Mouse (Mus musculus): Measurements from ENCODE around the gene Lcn12.

The Lcn12 gene

DNA sequence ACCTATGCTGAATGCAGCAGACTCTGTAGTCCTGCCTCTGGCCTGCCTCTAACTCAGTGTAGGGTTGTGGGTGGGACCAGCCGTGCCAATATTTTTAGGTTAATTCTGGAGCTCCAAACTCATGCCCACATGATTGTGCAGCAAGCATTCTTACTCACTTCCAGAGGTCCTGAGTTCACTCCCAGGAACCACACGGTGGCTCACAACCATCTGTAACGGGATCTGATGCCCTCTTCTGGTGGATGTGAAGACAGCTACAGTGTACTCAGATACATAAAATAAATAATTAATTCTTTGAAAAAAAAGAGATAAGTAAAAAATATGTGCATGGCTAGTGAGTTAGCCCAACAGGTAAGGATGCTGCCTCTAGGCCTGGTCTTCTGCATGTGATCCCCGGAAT, 2.8 kb upstream of the Lcn12 start:
- no peak for DNase-seq

DNA sequence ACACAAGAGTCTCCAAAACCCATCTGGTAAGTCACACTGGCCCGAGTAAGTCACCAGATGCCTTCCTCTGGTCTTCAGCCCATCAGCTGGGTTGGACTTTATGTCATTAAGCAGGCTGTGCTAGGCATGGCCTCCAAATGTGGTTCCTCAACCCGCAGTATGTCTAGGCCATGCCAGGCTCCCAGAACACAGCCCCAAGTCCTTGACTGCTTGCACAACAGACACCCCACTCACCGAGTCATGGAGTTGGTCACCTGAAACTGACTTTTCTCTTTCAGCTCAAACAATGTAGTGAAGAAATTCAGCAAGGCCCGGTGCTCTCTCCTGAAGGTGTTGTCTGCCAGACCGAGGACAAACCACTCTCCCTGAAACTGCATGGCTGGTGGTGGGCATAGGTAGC, 723 bp downstream of the Lcn12 start:
- DNase-seq, result no peak

DNA sequence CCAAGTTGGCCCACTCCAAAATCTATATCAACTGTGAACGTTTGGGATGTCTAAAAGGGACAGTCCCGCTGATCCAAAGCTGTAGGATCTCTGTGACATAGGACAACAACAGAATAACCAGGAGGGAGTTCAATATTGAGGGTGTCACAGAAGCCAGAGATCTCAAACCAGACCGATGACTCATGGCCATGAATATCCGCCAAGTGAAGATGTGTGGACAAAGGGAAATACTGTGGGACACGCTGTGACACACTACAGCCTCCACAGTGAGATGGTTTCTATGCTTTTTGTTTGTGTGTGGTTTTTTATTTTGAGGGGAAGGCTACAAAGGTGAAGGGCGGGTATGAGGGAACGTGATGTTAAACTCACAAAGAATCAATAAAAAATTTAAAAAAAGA, 5.0 kb downstream of the Lcn12 start:
- no peak for DNase-seq

DNA sequence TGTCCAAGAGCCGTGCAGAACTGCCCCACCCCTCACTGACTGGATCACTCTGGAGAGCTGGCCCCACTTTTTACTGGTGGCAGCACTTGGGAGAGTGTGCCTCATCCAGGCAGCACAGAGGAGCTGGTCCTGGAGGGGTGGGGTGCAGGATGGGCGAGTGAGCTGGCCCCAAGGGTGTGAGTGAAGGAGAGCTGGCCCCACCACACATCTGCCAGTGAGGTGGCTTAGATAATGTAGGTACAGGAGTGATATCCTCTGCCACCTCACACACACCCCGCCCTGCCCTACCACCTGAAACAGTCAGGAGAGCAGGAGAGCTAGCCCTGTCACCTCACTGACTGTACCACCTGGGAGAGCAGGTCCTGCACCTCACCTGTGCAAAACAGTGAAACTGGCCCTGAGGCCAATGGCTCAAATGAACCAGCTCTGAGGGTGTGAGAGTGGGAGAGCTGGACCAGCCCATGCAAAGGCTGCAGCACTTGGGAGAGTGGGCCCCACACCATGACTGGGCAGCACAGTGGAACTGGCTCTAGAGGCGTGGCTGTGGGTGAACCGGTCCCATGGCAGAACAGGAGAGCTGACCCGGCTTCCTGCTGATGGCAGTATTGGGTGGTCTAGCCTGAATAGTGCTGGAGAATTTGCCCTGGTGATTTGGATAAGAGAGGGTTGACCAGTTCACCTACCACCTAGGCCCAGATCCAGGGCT, 5.6 kb downstream of the Lcn12 start:
- no peak for DNase-seq

DNA sequence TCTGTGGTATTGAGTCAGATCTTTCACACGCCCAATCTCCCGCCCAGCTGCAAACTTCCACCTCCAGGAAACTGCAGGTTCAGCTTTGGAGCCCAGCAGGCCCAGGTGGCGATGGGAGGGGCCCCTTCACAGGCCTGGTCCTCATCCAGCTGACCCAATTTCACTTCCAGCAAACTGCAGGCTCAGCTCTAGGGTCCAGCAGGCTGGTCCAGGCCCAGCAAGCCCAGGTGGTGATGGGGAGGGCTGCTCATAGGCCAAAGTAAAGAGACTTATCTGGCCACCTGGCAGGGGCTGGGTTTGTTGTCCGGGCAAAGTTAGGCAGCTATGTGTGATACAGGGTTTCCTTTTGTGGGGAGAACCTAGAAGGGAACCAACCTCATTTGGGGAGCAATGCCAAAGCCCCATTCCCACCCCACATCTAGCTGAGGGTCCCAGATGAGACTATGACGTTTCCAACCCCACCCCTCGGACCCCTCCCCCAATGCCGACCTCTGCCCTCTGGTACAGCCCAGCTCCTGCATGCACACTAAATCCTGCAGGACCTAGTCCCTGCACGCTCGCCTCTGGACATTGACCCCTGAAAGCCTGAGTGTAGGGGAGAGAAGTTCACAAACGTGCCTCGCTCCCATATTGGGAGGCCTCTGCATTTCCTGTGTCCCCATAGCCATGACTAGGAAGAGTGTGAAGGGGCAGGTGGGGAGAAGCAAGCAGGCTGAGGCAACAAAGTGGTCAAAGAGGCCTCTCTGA, 8.6 kb downstream of the Lcn12 start:
- DNase-seq, result no peak

DNA sequence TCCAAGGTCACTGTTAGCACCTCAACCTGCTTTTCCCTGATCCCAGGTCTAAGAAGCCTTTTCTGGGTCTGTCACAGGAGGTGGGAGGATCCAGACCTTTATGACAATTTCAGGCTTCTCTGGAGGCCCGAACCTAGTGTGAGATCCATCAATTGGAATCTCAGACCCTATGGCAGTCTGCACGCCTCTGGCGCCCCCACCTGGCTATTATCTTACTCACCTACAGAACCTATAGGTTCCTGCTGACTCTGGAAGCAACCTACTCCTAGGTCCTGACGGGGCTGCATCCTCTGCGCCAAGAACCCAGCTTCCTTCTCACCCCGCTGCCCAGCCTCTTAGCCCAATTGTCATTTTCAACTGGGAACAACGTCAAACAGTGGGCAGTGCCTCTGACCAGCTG, 10.7 kb downstream of the Lcn12 start:
- DNase-seq, result no peak

DNA sequence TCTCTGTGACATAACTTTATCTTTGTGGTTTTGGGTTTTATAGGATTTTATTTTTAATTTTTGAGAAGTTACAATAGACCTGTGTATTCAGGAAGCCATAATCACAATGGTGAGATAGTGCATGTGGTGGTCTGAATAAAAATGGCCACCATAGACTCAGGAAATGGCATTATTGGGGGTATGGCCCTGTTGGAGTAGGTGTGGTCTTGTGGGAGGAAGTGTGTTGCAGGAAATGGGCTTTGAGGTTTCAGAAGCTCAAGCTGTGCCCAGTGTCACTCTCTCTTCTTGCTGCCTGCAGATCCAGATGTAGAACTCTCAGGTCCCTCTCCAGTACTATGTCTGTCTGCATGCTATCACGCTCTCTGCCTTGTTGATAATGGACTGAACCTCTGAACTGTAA, 13.2 kb downstream of the Lcn12 start:
- DNase-seq, result no peak

DNA sequence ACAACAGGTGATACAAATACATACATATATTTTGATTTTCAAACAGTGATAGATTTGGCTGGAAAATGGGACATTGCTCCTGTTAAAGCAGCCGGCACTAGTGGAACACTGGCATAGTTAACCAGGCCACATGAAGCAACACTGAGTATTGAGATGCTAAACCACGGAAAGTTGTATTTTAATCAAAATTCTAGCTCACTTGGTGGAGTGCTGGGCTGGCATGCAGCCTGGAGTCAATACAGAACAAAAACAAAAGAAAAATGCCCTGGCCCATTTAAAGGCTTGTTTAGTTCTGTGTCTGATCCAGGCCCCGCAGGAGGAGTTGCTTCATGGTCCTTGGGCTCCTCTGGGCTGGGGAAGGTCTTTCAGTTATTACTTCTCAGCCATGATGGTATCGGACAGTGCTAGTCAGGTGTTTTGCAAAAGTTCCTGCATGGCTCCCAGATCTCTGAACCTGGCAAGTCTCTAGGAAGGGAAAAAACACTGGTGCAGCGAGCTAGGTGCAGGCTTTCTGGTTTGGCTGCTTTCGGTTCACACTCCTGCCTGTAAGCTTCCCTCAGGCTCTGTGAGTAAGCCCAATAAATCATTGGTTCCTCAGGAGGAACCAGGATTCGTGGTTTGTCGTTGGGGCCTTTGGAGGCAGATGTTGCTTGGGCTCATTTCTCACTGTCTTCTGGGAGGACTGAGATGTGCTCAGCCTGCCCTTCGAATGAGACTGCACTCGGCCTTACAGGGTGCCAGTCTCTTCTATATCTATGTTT, 14.0 kb downstream of the Lcn12 start:
- DNase-seq, result no peak

DNA sequence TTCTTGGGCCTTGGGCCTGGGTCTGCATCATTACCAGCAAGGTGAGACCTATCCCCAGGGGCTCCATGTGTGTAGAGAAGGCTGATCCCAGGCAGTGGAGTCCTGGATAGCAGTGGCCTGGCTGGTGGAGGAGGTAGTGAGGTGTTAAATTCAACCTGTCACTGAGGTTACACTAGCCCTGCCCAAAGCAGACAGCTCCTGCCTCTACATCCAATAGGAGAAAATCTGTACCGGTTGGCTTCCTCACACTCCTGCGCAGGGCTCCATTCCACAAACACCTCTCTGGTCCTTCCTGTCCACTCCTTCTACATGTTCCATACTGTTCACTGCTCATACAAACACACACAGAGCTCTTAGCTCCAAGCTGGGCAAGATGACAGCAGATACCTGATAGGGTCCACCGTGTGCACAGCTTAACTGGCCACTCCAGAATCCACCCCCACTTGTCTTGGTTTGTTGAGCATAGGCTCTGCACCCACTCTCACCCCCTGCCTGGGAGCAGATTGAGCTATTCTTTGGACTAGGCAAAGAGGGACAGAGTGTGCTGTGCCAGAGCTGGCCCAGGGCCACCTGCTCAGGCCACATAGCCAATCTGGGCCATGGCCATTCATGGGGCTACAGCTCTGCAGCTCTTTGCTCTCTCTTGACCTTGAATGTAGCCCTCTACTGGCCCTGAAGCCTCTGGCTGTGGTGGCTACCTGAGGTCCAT, 15.6 kb downstream of the Lcn12 start:
- DNase-seq, result no peak

DNA sequence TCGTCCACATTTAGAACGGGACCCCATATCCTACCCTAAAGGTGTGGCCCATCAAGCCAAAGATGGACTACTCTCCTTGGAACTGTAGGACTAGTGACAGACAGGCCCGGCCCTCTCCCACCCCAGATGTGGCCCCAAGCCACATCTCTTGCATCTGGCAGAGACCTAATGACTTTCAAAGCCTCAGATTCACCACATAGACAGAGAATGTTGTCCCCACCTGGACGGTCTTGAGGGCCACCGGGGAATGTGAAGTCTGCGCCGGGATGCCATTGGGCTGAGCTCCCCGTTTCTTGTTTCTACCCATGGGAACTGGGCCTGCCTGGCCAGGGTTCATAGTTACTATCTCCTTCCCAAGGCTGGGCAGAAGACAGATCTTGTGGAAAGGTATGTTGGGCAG, 16.2 kb downstream of the Lcn12 start:
- no peak for DNase-seq

DNA sequence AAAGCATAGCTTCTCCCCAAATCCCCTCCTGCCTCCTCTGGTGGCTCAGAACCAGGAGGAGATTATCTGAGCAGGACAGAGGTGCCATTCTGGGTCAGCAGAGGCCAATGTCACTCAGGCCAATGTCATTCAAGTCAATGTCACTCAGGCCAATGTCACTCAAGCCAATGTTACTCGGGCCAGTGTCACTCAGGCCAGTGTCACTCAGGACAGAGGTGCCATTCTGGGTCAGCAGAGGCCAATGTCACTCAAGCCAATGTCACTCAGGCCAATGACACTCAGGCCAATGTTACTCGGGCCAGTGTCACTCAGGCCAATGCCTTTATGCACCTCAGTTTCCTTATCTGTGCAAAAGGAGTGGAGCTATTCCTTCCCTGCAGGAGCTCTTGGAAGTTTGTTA, 21.2 kb downstream of the Lcn12 start:
- DNase-seq, result no peak

DNA sequence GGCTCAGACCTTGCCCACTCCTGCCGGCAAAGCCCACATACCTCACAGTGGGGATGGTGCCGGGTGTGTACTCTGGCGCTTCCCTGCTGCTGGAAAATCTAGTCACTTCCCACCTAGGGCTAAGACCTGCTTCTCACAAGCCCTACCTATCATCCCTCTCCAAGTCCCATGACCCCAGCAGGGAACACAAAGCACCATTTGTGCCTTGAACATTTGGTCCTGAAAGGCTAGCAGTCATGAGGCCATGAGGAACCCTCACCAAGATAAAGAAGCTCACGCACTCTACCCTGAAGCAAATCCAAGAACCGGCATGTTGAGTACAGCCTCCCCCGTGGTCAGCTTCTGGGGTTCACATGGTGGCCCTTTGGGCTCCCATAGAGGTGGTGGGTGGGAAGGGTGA, 23.7 kb downstream of the Lcn12 start, which contains the start of gene Ptgds:
TSS of gene Ptgds (minus strand) at position 78 of the 400 bp plus-strand sequence.
- no peak for DNase-seq

DNA sequence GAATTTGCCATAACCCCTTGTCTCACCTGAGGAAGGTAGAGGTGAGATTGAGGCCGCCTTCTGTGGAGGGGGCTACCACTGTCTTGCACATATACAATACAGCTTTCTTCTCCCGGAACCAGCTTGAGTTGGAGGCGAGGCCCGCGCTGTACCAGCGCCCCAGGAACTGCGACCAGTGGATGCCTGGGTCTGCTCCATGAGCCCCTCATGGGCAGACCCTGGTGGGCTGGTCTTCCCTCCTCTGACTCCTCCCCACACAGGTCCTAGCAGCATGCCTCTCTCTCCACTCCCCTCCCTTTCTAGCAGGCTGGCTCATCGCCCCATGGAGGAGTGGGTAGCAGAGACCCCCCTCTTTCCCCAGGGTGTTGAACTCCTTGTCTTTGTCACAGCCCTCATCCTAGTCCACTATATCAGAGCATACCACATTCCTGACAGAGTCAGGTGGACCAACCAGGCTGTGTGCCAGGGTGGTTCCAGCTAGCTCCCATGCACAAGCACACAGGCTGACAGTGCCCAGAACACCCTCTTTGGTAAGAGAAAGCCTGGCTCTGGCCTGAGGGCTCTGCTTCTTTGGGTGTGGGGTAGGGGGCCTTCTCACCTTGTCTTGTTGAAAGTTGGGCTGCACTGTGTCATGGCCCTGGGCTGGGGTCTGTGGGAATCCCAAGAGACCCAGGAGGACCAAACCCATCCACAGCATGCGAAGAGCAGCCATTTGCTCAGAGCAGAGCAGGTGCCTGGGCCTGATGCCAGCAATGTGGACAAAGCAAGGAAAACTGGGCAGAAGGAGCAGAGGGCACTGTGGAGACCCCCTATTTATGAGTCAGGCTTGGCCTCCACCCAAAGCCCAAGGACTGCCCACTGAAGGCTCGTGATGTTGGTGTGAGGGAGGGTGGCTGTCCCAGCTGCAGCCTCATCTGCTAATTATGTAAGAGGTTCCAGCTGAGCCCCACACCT, 24.5 kb downstream of the Lcn12 start:
- DNase-seq, result no peak

DNA sequence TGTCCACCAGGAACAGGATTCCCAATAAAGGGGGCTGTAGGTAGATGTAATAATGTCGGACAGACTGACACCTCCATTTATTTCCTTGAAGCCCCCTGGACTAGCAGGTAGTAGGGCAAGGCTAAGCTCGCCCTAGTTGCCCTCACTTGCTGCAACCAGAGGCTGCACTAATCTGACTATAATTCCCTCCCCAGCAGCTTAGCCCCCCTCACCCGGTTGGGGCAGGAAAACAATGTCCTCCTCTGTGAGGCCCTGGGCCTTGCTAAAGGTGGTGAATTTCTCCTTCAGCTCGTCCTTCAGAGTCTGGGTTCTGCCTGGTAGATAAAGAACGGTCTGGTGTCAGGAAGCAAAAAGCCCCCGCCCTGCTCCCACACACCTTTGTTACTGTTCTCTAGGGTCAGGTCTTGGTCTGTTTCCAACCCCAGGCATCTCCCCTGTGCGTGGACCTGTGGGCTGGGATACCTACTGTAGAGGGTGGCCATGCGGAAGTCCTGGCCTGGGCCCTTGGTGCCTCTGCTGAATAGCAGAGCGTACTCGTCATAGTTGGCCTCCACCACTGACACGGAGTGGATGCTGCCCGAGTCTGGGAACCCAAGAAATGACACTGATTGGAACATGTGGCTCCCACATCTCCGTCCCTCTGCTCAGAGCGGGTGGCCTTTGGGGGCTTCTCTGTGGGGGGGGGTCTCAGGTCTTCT, 26.0 kb downstream of the Lcn12 start:
- no peak for DNase-seq

DNA sequence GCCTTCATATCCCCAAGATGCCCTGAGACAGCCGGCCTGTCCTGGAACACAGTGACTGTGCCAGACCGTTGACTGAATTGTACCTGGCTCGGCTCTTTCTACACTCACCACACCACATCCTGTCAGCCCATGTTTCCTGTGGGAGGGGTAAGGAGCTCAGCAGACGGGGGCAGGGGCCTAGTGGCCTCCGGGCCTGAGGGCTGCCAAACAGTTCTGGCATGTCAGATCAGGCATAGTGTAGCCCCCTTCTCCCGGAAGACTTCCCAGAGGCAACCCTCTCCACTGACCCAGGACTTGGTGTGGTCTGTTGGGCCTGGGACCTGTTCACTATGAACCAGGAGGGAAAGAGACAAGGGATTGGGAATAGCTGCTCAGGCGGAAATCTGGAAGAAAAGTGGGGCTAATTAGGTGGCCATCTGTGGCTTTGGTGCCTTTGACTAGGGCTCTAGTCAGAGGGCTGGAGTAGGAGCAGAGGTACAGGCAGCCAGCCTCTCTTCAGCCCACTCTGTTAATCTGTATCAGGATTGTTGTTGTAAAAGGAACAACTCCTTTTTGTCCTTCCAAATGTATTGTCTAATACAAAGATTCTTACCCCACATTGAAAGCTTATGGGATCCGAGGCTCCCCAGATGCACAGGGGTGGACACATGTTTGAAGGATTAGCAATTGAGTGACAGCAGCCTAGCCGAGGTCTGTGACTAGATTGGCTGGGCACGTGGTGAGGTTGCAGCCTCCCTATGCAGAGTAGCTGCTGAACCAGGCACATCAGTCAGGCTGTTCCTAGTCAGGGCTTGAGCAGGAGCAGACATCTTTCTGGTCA, 27.7 kb downstream of the Lcn12 start:
- DNase-seq, result no peak

DNA sequence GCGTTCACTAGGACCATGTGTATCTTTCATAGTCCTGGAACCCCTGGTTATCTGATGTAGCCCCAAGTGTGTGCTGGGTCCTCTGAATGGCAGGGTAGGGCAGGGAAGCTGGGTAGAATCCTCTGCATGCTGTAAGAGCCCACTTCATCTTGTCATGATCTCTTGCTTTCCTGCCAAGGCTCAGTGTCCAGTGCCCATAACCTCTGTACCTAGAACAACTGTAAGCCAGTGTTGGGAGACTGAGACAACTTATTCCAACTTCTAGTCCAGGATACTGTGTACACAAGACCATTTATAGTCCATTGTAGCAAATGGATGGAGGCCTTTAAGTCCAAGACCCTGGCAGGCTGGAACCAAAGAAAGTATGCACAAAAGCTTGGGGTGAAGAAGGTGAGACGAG, 28.5 kb downstream of the Lcn12 start:
- no peak for DNase-seq

DNA sequence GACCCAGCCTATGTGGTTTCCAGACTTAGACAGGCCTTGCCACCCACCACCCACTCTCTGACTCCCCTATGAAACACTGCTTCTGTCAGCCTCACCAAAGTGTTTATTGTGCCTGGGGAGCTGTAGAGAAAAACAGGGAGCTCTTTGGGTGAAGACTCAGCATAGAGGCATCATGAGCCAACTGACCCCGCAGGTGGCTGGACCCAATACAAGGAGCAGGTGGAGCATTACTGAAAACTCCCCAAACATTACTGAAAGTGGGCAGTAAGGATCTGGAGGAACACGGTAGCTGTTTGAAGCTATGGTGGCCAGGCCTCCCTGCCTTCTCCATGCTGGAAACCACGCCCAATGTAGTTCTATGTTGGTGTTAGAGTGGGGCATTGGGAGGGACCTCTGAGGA, 30.1 kb downstream of the Lcn12 start:
- DNase-seq, result no peak

DNA sequence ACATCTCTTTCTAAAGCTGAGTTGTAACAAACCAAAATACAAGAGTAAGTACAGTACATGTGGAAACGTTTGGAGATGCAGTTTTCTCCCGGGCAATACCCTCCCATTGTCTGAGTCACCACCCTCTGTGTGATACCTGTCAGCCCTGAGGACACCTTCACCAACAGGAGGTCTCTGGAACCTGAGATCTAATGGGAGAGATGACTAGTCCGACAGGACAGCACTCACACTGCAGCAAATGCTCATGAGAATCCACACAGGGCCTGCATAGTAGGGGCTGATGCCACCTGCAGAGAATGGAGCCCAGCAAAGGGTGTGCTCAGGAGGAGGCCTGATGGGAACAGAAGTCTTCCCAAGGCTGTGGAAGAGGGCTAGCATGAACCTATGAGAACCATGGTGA, 32.3 kb downstream of the Lcn12 start:
- DNase-seq, result no peak

DNA sequence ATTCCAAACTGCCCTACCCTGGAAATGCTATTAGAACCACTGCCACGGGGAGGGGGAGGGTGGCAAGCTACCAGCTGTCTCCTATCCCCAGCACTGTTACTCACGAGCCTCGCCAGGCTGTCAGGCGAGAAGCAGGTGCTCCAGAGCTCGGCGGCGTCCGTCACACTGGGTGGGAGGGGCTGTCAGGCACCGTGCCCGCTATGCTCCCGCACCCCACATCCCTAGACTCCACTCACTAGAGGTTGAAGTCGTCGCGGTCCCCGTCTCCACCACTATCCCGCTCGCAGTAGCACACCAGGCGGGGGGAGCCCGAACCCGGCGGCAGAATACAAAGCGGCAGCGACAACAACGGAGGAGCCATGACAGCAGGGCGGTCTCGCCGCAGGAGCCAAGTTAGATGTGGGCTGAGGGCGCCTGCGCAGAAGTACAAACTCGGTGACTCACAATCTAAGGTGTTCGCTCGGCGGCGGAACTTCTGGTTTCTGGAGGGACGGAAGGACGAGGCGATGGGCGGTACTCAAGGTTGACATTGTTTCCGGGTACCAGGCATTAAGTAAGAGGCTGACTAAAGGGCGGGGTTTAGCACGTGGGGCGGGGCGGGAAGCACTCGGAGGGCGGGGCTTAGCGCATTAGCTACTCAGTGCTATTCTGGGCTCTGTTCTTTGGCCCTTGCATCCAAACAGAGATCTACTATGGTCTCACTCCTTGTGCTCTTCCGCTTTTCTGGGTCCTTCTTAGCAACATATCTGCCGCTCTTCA, 33.0 kb downstream of the Lcn12 start, which contains the start of gene Paxx:
TSS of gene Paxx (minus strand) at position 544 of the 759 bp plus-strand sequence.
- DNase-seq, result peak; percentile 94

DNA sequence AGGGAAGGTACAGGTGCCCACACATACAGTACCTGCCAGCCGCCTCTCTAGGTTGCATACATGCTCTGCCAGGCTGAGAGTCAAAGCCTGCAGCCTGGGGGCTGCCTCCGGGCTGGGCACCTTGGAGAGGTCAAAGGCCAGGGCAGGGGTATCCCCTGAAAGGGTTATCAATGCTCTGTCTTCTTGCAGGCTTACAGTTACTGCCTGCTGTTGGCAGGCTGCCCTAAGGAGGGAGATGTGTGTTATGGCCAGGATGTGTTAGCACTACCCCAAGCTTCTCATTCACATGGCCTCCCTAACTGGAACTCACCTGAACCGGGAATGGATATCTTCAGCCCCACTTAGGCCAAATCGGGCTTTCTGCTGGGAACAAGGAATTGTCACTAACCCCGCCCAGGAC, 33.6 kb downstream of the Lcn12 start:
- DNase-seq, result peak; percentile 30

Data from right cerebral cortex, postnatal 25 days (tissue).